Mouse (Mus musculus): ENCODE measurements at regions not wholly inside any gene's neighbourhood (a gene's known extent, or its start where the extent isn't known, plus 50 kb on each side); places are given as distances from the start of the nearest gene placed in this dataset.
"Not testable (repeated sequence)": the region's sequence is repeated elsewhere in the genome, so short reads cannot be mapped to it uniquely, and the experiment has no call there.

GRCm38 (mm10) chr2:53730451-53730850 is 354.9 kb downstream of the Rprm start:
- no peak overlapping the region for H3K27ac ChIP-seq (ENCODE audit: low read depth, low read length)
- no peak for ATAC-seq
- no peaks in the 10 kb centered on the region for H3K9me3 ChIP-seq (ENCODE audit: low read length)
- H3K27me3 ChIP-seq (ENCODE audit: insufficient read depth, low read length) = no peaks in the 10 kb centered on the region
- 59% methylated on average over 2 of the region's 2 CpGs for WGBS
- H3K9ac ChIP-seq = no peak overlapping the region
- no peaks in the 10 kb centered on the region for H3K36me3 ChIP-seq (ENCODE audit: insufficient read depth)
- H3K4me2 ChIP-seq (ENCODE audit: low read depth) = no peak overlapping the region
- H3K4me3 ChIP-seq (ENCODE audit: low read depth, low read length) = no peak overlapping the region
- H3K4me1 ChIP-seq (ENCODE audit: insufficient read depth) = no peaks in the 10 kb centered on the region
- no peak for DNase-seq
- TF ChIP-seq CTCF (IDR thresholded peaks at IDR 0.05; ENCODE audit: low read depth) = no peak

- no peak for ATAC-seq
- Histone ChIP-seq H3K36me3 (ENCODE audit: insufficient read depth) (no peaks in the 10 kb centered on the region), H3K4me1 (ENCODE audit: insufficient read depth) (no peaks in the 10 kb centered on the region), H3K9me3 (ENCODE audit: low read length) (no peaks in the 10 kb centered on the region), H3K27me3 (ENCODE audit: insufficient read depth, low read length) (no peaks in the 10 kb centered on the region), H3K27ac (ENCODE audit: low read depth, low read length) (no peak overlapping the region), H3K9ac (no peak overlapping the region), H3K4me3 (ENCODE audit: low read depth, low read length) (no peak overlapping the region), H3K4me2 (ENCODE audit: low read depth) (no peak overlapping the region)
- TF ChIP-seq CTCF (IDR thresholded peaks at IDR 0.05; ENCODE audit: low read depth) = no peak
- no peak for DNase-seq
- WGBS = 97% methylated on average over 2 of the region's 2 CpGs
Measured at GRCm38 (mm10) chr2:53763486-53763885, 321.9 kb downstream of the Rprm start.

DNA sequence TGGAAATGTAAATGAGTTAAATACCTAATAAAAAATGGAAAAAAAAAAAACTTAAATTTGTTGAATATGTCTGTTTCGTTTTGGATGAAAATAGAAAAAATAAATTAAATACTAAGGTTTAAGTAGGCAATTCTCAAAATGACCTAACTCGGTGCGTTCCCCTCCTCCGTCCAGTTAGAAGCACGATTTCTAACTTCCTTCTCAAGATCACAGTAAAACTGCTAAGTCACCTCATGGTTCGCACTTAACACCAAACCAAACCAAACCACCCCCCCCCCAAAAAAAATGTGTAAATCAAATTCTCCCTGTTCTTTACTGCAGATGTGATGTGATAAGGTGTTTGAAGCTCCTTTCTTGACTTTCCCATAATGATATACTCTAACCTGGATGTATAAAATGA is 303.3 kb downstream of the Rprm start:
- ATAC-seq; H3K9me3 ChIP-seq (ENCODE audit: low read length); H3K4me3 ChIP-seq (ENCODE audit: low read depth, low read length); H3K9ac ChIP-seq; H3K27me3 ChIP-seq (ENCODE audit: insufficient read depth, low read length); H3K27ac ChIP-seq (ENCODE audit: low read depth, low read length); H3K4me1 ChIP-seq (ENCODE audit: insufficient read depth); H3K36me3 ChIP-seq (ENCODE audit: insufficient read depth); H3K4me2 ChIP-seq (ENCODE audit: low read depth); DNase-seq: not testable (repeated sequence)
- 79% methylated on average over 2 of the region's 6 CpGs for WGBS

- not testable (repeated sequence) for H3K27ac ChIP-seq (ENCODE audit: low read depth, low read length); H3K36me3 ChIP-seq (ENCODE audit: insufficient read depth); H3K27me3 ChIP-seq (ENCODE audit: insufficient read depth, low read length); H3K9ac ChIP-seq; H3K4me2 ChIP-seq (ENCODE audit: low read depth); H3K4me1 ChIP-seq (ENCODE audit: insufficient read depth); H3K4me3 ChIP-seq (ENCODE audit: low read depth, low read length); DNase-seq; H3K9me3 ChIP-seq (ENCODE audit: low read length); ATAC-seq
- 87% methylated on average over 2 of the region's 6 CpGs for WGBS
Measured at GRCm38 (mm10) chr2:53788599-53788998, 296.8 kb downstream of the Rprm start.

- no peak overlapping the region for H3K4me3 ChIP-seq (ENCODE audit: low read depth, low read length)
- no peaks in the 10 kb centered on the region for H3K9me3 ChIP-seq (ENCODE audit: low read length)
- H3K27ac ChIP-seq (ENCODE audit: low read depth, low read length) = no peak overlapping the region
- H3K4me2 ChIP-seq (ENCODE audit: low read depth) = no peak overlapping the region
- ATAC-seq (no peak), DNase-seq (no peak)
- H3K27me3 ChIP-seq (ENCODE audit: insufficient read depth, low read length) = no peaks in the 10 kb centered on the region
- H3K36me3 ChIP-seq (ENCODE audit: insufficient read depth) = no peaks in the 10 kb centered on the region
- no peak for TF ChIP-seq CTCF (IDR thresholded peaks at IDR 0.05; ENCODE audit: low read depth)
- 74% methylated on average over 1 of the region's 1 CpGs for WGBS
- H3K4me1 ChIP-seq (ENCODE audit: insufficient read depth) = no peaks in the 10 kb centered on the region
- no peak overlapping the region for H3K9ac ChIP-seq
Measured at GRCm38 (mm10) chr2:53796605-53797004, 288.7 kb downstream of the Rprm start.

DNA sequence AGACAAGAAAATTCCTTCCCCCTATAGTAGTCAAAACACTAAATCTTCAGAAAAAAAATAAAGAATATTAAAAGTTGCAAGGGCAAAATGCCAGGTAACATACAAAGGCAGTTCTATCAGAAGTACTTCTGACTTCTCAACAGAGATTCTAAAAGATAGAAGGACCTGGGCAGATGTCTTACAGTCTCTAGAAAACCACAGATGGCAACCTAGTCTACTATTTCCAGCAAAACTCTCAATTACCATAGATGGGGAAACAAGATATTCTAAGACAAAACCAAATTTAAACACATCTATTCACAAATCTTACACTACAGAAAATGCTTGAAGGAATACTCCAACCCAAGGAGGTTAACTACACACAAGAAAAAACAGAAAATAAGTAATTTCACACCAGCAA is 281.7 kb downstream of the Rprm start:
- H3K36me3 ChIP-seq (ENCODE audit: insufficient read depth) = no peaks in the 10 kb centered on the region
- H3K27me3 ChIP-seq (ENCODE audit: insufficient read depth, low read length) = no peaks in the 10 kb centered on the region
- H3K9me3 ChIP-seq (ENCODE audit: low read length) = no peaks in the 10 kb centered on the region
- ATAC-seq (no peak), DNase-seq (no peak)
- TF ChIP-seq CTCF (IDR thresholded peaks at IDR 0.05; ENCODE audit: low read depth) = no peak
- H3K9ac ChIP-seq = no peak overlapping the region
- H3K27ac ChIP-seq (ENCODE audit: low read depth, low read length) = no peak overlapping the region
- H3K4me3 ChIP-seq (ENCODE audit: low read depth, low read length) = no peak overlapping the region
- no peak overlapping the region for H3K4me2 ChIP-seq (ENCODE audit: low read depth)
- no peaks in the 10 kb centered on the region for H3K4me1 ChIP-seq (ENCODE audit: insufficient read depth)

- Histone ChIP-seq H3K4me1 (ENCODE audit: insufficient read depth) (no peaks in the 10 kb centered on the region), H3K27ac (ENCODE audit: low read depth, low read length) (no peak overlapping the region), H3K9me3 (ENCODE audit: low read length) (no peaks in the 10 kb centered on the region), H3K4me3 (ENCODE audit: low read depth, low read length) (no peak overlapping the region), H3K36me3 (ENCODE audit: insufficient read depth) (no peaks in the 10 kb centered on the region), H3K27me3 (ENCODE audit: insufficient read depth, low read length) (no peaks in the 10 kb centered on the region), H3K4me2 (ENCODE audit: low read depth) (no peak overlapping the region), H3K9ac (no peak overlapping the region)
- TF ChIP-seq CTCF (IDR thresholded peaks at IDR 0.05; ENCODE audit: low read depth) = no peak
- ATAC-seq (no peak), DNase-seq (no peak)
- WGBS = 90% methylated on average over 1 of the region's 1 CpGs
Measured at GRCm38 (mm10) chr2:53850815-53851528, 234.4 kb downstream of the Rprm start.
